Mouse (Mus musculus) heart, embryonic 10.5 days (tissue): ENCODE measurements at regions not wholly inside any gene's neighbourhood (a gene's known extent, or its start where the extent isn't known, plus 50 kb on each side); places are given as distances from the start of the nearest gene placed in this dataset.
A peak's percentile ranks its signal among the peaks of the same experiment; 100 is the strongest.

Source experiments
- DNase-seq: peaks from one replicate; pipeline ENCODE4 v3.0.0-alpha.2; 2017; ENCODE audit warnings: low spot score
- H3K27ac ChIP-seq: fragments of 300-500 bp; sonication (generic); 2 replicates; pipeline ENCODE4 v1.5.1; 2016; ENCODE audit warnings: mild to moderate bottlenecking
- H3K27me3 ChIP-seq: fragments of 300-500 bp; sonication (generic); 2 replicates; pipeline ENCODE4 v1.6.1; 2016; ENCODE audit warnings: mild to moderate bottlenecking; ENCODE audit not compliant: poor library complexity, insufficient read depth, severe bottlenecking
- H3K36me3 ChIP-seq: fragments of 300-500 bp; sonication (generic); 2 replicates; pipeline ENCODE4 v1.6.1; 2016; ENCODE audit warnings: mild to moderate bottlenecking, moderate library complexity
- H3K4me1 ChIP-seq: fragments of 300-500 bp; sonication (generic); 2 replicates; pipeline ENCODE4 v1.6.1; 2016; ENCODE audit warnings: mild to moderate bottlenecking
- H3K4me3 ChIP-seq: fragments of 300-500 bp; sonication (generic); 2 replicates; pipeline ENCODE4 v1.5.1; 2016; ENCODE audit warnings: mild to moderate bottlenecking, moderate library complexity
- H3K9me3 ChIP-seq: fragments of 300-500 bp; sonication (generic); 2 replicates; pipeline ENCODE4 v1.6.1; 2016; ENCODE audit warnings: mild to moderate bottlenecking, moderate library complexity
- WGBS: fragments of 180-500 bp; shearing (Covaris S2); methylation state at CpG from one replicate; pipeline ENCODE4 v1.1.7; 2016; 5-methylcytosine and 5-hydroxymethylcytosine counted together

DNA sequence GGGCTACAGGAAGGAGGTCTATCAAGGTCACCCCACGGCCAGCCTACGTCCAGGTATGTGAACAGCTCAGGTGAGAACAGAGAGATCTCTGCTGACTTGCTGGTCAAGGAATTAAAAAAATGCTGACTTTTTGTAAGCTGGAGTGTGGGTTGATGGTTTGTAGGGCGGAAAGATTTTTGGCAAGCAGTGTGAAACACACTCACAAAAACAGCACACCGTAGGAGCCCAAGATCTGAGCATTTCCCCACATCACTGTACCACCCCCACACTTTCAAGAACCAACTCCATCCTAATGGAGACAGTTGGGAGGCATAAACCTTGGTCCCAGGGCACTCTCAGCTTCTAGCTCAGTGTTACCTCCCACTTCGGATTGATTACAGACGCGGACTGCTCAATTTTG, 200.5 kb downstream of the Rplp1 start:
- no peaks in the 10 kb centered on the region for H3K36me3 ChIP-seq
- no peak overlapping the region for H3K27ac ChIP-seq
- H3K9me3 ChIP-seq: no peaks in the 10 kb centered on the region
- H3K27me3 ChIP-seq: peaks cover 47% of the 10 kb centered on the region
- 82% methylated on average over 7 of the region's 7 CpGs for WGBS
- no peak overlapping the region for H3K4me3 ChIP-seq
- peaks cover 5% of the 10 kb centered on the region; the same call in 1 of the 2 replicates for H3K4me1 ChIP-seq
- no peak for DNase-seq

DNA sequence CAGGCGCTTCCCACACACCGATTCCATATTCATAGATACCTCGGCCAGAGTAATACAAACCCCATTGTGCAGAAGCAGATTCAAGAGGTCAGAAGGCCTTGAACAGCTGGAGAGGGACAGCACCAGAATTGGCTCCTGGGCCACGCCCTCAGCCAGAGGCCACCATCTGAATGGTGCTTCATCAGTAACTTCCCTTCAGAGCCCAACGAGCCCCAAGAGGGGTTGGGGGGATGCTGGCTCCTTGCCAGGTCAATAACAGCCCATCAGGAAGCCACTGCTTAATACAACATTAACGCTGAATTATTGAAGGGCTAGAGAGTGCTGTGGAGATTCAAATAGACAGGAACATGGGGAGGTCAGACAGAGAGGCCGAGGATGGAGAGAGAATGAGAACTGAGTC, 203.0 kb downstream of the Rplp1 start:
- Histone ChIP-seq H3K27me3 (peaks cover 34% of the 10 kb centered on the region), H3K4me3 (no peak overlapping the region), H3K36me3 (no peaks in the 10 kb centered on the region), H3K9me3 (no peaks in the 10 kb centered on the region), H3K4me1 (peaks cover 17% of the 10 kb centered on the region), H3K27ac (no peak overlapping the region)
- DNase-seq: no peak
- 70% methylated on average over 7 of the region's 7 CpGs for WGBS

DNA sequence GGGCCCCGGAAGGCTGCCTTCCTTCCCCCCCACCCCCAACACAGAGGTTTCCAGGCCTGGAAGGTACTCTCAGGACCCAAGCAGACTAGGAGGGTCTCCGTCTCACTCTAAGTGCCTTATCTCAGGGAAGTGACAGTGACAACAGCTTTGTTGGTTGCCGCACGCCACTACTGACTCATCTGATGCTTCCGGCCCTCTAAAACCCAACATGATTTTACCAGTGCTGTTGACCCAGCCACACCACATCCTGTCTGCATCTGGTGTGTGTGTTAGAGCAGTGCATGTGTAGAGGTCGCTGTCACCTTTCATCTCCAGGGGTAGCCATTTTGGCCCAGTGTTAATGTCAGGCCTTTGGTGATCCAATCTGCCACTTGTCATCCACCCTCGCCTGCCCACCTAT, 206.5 kb downstream of the Rplp1 start:
- Histone ChIP-seq H3K27ac (no peak overlapping the region; the same call in 1 of the 2 replicates), H3K36me3 (no peaks in the 10 kb centered on the region), H3K27me3 (peaks cover 19% of the 10 kb centered on the region), H3K4me1 (peaks cover 17% of the 10 kb centered on the region), H3K4me3 (no peak overlapping the region), H3K9me3 (no peaks in the 10 kb centered on the region)
- no peak for DNase-seq
- WGBS: 28% methylated on average over 7 of the region's 7 CpGs

DNA sequence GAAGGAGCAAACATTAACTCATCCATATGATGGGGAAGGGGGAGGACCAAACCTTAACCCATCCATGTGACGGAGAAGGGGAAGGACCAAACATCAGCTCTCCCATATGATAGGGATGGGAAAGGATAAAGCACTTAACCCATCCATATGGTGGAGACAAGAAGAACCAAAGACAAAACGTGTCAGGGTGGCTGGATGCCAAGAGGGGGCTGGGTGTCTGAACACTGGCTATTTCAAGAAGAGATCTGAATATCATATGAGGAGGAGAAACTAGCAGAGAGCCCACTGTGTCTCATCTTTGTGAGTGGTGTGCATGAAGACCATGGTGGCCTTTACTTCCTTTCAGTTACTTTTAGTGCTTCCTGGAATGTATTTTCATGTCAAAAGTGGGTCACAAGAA, 207.0 kb downstream of the Rplp1 start:
- peaks cover 19% of the 10 kb centered on the region for H3K4me1 ChIP-seq
- peaks cover 19% of the 10 kb centered on the region for H3K27me3 ChIP-seq
- H3K9me3 ChIP-seq: no peaks in the 10 kb centered on the region
- no peak overlapping the region for H3K4me3 ChIP-seq
- H3K36me3 ChIP-seq: no peaks in the 10 kb centered on the region
- no peak for DNase-seq
- WGBS: 65% methylated on average over 2 of the region's 2 CpGs
- no peak overlapping the region for H3K27ac ChIP-seq

- H3K4me1 ChIP-seq: peaks cover 20% of the 10 kb centered on the region
- peaks cover 17% of the 10 kb centered on the region; the same call in 1 of the 2 replicates for H3K27me3 ChIP-seq
- no peak for DNase-seq
- WGBS: 63% methylated on average over 6 of the region's 6 CpGs
- H3K27ac ChIP-seq: no peak overlapping the region
- no peak overlapping the region for H3K4me3 ChIP-seq
- H3K9me3 ChIP-seq: no peaks in the 10 kb centered on the region
- H3K36me3 ChIP-seq: no peaks in the 10 kb centered on the region
Observed at GRCm38 (mm10) chr9:61706263-61706755, 208.0 kb downstream of the Rplp1 start.

DNA sequence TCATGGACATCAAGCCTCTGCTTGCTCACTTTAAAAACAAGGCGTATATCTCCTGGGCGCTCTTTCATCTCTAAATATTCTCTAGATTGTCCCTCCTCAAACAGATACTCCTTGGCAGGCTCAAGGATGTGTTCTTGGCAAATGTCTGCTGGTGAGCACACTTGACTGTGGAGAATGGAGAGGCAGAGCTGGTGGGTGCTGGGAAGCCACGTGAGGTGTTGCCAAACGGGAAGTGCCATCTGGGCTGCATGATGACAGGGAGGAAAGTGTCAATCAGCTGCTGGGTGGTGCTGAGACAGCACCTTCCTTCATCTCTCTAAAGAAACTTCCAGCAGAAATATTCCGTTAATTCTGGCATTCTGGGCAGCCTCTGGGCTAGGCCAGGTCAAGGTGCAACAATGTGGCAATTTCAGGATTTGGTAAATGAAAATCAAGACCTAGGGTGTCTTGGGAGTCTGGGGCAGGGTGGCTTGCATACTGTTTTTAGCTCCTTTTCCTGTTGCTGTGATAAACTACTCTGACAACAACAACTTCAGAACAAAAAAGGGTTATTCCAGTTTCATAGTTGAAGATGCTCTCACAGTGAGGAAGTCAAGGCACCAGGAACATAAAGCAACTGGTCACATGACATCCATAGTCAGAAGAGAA, 208.6 kb downstream of the Rplp1 start:
- 53% methylated on average over 5 of the region's 5 CpGs for WGBS
- no peak overlapping the region for H3K4me3 ChIP-seq
- peaks cover 20% of the 10 kb centered on the region for H3K4me1 ChIP-seq
- DNase-seq: no peak
- peaks cover 23% of the 10 kb centered on the region for H3K27me3 ChIP-seq
- no peaks in the 10 kb centered on the region for H3K9me3 ChIP-seq
- H3K36me3 ChIP-seq: no peaks in the 10 kb centered on the region
- no peak overlapping the region for H3K27ac ChIP-seq

DNA sequence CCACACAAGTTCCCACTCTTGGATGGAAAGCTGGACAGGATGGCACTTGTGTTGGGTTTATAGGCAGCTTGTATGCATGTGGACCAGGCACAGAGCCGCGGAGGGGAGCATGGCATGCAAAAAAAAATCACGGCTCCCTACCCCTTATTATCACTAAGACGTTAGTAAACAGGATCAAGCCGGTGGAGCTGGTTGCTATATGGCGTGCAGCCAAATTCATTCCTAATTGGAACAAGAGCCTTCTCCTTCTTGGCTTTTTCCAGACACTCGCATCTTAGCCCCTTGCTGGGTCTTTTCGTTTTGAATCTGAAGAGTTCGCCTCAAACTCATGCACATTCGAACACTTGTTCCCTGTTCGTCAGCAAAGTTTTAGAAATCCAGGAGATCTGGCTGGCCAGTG, 211.0 kb downstream of the Rplp1 start:
- no peaks in the 10 kb centered on the region for H3K9me3 ChIP-seq
- no peak for DNase-seq
- peaks cover 25% of the 10 kb centered on the region for H3K4me1 ChIP-seq
- H3K4me3 ChIP-seq: no peak overlapping the region
- H3K27ac ChIP-seq: no peak overlapping the region
- peaks cover 43% of the 10 kb centered on the region for H3K27me3 ChIP-seq
- H3K36me3 ChIP-seq: no peaks in the 10 kb centered on the region
- 76% methylated on average over 11 of the region's 11 CpGs for WGBS

DNA sequence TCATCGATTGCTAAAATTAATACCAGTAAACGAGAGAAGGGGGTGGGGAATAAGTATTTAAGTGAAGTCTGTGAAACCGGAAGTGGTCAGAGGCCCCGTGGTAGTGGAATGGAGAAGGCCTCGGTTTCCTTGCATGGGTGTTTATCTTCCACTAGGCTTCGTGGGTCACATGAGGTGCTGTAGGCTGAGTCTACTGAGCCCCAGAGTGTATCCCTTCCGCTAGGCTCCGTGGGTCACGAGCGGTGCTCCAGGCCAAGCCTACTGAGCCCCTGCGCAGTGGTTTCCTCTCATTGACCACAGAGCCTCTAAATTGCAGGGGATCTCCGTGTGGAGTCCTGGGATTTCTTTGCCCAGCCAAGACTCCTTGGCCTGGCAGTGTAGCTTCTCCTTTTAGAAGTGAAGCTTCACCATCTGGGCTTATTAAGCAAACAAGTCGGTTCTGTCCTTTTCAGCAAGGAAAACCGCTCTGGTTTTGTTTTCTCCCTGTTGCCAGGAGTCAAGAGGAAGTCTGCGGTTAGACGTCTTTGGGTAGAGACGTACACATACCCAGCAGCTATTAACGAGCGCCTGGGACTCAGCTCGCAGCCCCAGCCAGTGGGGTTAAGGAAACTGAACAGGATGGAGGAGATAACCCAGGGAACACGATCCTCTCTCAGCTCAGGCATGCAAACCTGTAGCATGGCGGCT, 211.9 kb downstream of the Rplp1 start:
- H3K36me3 ChIP-seq: no peaks in the 10 kb centered on the region
- H3K27me3 ChIP-seq: peaks cover 48% of the 10 kb centered on the region
- H3K4me1 ChIP-seq: peaks cover 20% of the 10 kb centered on the region
- no peak for DNase-seq
- no peak overlapping the region for H3K4me3 ChIP-seq
- no peaks in the 10 kb centered on the region for H3K9me3 ChIP-seq
- H3K27ac ChIP-seq: no peak overlapping the region
- 68% methylated on average over 22 of the region's 22 CpGs for WGBS

GRCm38 (mm10) chr9:61700576-61700975, 213.8 kb downstream of the Rplp1 start:
- Histone ChIP-seq H3K9me3 (no peaks in the 10 kb centered on the region), H3K27me3 (peaks cover 54% of the 10 kb centered on the region), H3K27ac (no peak overlapping the region), H3K4me3 (no peak overlapping the region), H3K36me3 (no peaks in the 10 kb centered on the region), H3K4me1 (peaks cover 14% of the 10 kb centered on the region)
- DNase-seq: no peak
- 54% methylated on average over 6 of the region's 6 CpGs for WGBS

DNA sequence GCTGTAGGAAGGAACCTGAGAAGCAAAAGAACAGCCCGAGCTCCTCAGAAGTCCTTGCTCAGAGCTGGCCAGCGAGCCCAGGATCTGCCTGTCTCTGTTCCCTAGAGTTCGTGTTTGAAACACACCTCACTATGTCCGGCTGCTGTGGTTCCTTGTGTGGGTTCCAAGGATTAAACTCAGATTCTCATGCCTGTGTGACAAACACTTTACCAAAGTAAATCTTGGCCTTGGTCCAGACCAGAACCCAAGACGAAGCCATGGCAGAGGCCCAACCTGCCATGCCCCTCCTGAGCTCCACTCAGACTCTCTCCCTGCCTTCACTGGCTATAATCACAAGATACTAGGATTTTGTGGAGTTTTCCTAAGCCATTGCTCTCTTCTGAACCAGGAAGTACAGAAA, 214.7 kb downstream of the Rplp1 start:
- no peak for DNase-seq
- peaks cover 18% of the 10 kb centered on the region; the same call in 1 of the 2 replicates for H3K4me1 ChIP-seq

GRCm38 (mm10) chr9:61697959-61698358, 216.4 kb downstream of the Rplp1 start:
- DNase-seq: peak; percentile 81
- no peaks in the 10 kb centered on the region for H3K9me3 ChIP-seq
- H3K4me3 ChIP-seq: no peak overlapping the region
- no peaks in the 10 kb centered on the region for H3K36me3 ChIP-seq
- peaks cover 18% of the 10 kb centered on the region; the same call in 1 of the 2 replicates for H3K4me1 ChIP-seq
- peaks cover 74% of the 10 kb centered on the region for H3K27me3 ChIP-seq
- 11% methylated on average over 11 of the region's 11 CpGs for WGBS
- no peak overlapping the region for H3K27ac ChIP-seq

More for the DNA sequence above, 214.7 kb downstream of the Rplp1 start:
- Histone ChIP-seq H3K27me3 (peaks cover 57% of the 10 kb centered on the region), H3K27ac (no peak overlapping the region), H3K36me3 (no peaks in the 10 kb centered on the region), H3K4me3 (no peak overlapping the region), H3K9me3 (no peaks in the 10 kb centered on the region)
- WGBS: 83% methylated on average over 5 of the region's 5 CpGs

GRCm38 (mm10) chr9:61696831-61697230, 217.5 kb downstream of the Rplp1 start:
- Histone ChIP-seq H3K4me1 (peaks cover 14% of the 10 kb centered on the region; the same call in 1 of the 2 replicates), H3K9me3 (no peaks in the 10 kb centered on the region), H3K36me3 (no peaks in the 10 kb centered on the region), H3K4me3 (no peak overlapping the region), H3K27ac (no peak overlapping the region), H3K27me3 (peaks cover 77% of the 10 kb centered on the region)
- no peak for DNase-seq
- 83% methylated on average over 3 of the region's 3 CpGs for WGBS

GRCm38 (mm10) chr9:61695821-61696220, 218.5 kb downstream of the Rplp1 start:
- no peak for DNase-seq
- Histone ChIP-seq H3K36me3 (no peaks in the 10 kb centered on the region), H3K9me3 (no peaks in the 10 kb centered on the region), H3K4me1 (peaks cover 14% of the 10 kb centered on the region; the same call in 1 of the 2 replicates), H3K27ac (no peak overlapping the region), H3K27me3 (peaks cover 70% of the 10 kb centered on the region), H3K4me3 (no peak overlapping the region)
- WGBS: 79% methylated on average over 2 of the region's 2 CpGs
